Mouse (Mus musculus) MEL (cell line): ENCODE results near the gene Pef1. TPM values are rescaled to one million over a fixed set of nuclear protein-coding genes. Genes with fewer than 3 reads are reported as not detected.

Source experiments
- DNase-seq: peaks from one replicate; pipeline ENCODE4 v3.0.0; 2011; ENCODE audit warnings: low read depth, low spot score
- H3K27ac ChIP-seq: 2 replicates; pipeline ENCODE4 v1.5.1; 2012; ENCODE audit warnings: low read depth, mild to moderate bottlenecking, control low read depth, low read length, moderate library complexity; ENCODE audit not compliant: control insufficient read depth
- H3K27me3 ChIP-seq, 2 experiments: fragments of 150-350 bp in 1 of 2; sonication (generic) in 1 of 2; 2 replicates each; pipeline ENCODE4 v1.6.1; 2012; ENCODE audit warnings: low read length in 2 of 2, mild to moderate bottlenecking in 2 of 2, improper control_type of control experiment in 1 of 2, moderate library complexity in 1 of 2; ENCODE audit not compliant: insufficient read depth in 2 of 2, control insufficient read depth in 1 of 2
- H3K36me3 ChIP-seq, 2 experiments: 2 replicates each; pipeline ENCODE4 v1.6.1; 2012 to 2014; ENCODE audit warnings: low read length in 2 of 2, improper control_type of control experiment in 1 of 2, inconsistent platforms in 1 of 2, mild to moderate bottlenecking in 1 of 2; ENCODE audit not compliant: insufficient read depth in 2 of 2, control insufficient read depth in 1 of 2
- H3K4me1 ChIP-seq, 2 experiments: fragments of 150-350 bp in 1 of 2; sonication (generic) in 1 of 2; 2 replicates each; pipeline ENCODE4 v1.6.1; 2012; ENCODE audit warnings: low read length in 2 of 2, improper control_type of control experiment in 1 of 2, mild to moderate bottlenecking in 1 of 2; ENCODE audit not compliant: insufficient read depth in 2 of 2, control insufficient read depth in 1 of 2
- H3K4me3 ChIP-seq, 2 experiments: fragments of 150-350 bp in 1 of 2; sonication (generic) in 1 of 2; 2 replicates each; pipeline ENCODE4 v1.5.1; 2012; ENCODE audit warnings: low read depth in 2 of 2, low read length in 2 of 2, mild to moderate bottlenecking in 2 of 2, moderate library complexity in 2 of 2, control low read depth in 1 of 2, improper control_type of control experiment in 1 of 2; ENCODE audit not compliant: control insufficient read depth in 1 of 2, insufficient read depth in 1 of 2
- H3K79me2 ChIP-seq: 2 replicates; pipeline ENCODE4 v1.6.1; 2012; ENCODE audit warnings: mild to moderate bottlenecking, low read length, moderate library complexity; ENCODE audit not compliant: control insufficient read depth, poor library complexity, insufficient read depth
- H3K9ac ChIP-seq: 2 replicates; pipeline ENCODE4 v1.6.1; 2012; ENCODE audit warnings: low read depth, mild to moderate bottlenecking, control low read depth, low read length, moderate library complexity; ENCODE audit not compliant: control insufficient read depth, poor library complexity, severe bottlenecking
- H3K9me3 ChIP-seq: fragments of 150-350 bp; sonication (generic); replicated peaks from 2 replicates; pipeline ENCODE4 v1.6.1; 2012; ENCODE audit warnings: mild to moderate bottlenecking, low read length, improper control_type of control experiment, moderate library complexity; ENCODE audit not compliant: insufficient read depth
- CHD2 ChIP-seq: IDR thresholded peaks from 2 replicates; pipeline ENCODE4 v1.6.1; 2011; ENCODE audit warnings: low read length, improper control_type of control experiment
- CTCF ChIP-seq, 3 experiments: IDR thresholded peaks in 2 of 3; conservative IDR thresholded peaks in 1 of 3; 2 replicates each; pipeline ENCODE4 v1.5.1; 2011 to 2012; ENCODE audit warnings: low read length in 3 of 3, low read depth in 2 of 3, mild to moderate bottlenecking in 2 of 3, improper control_type of control experiment in 1 of 3, inconsistent platforms in 1 of 3, mixed read lengths in 1 of 3, moderate library complexity in 1 of 3; ENCODE audit not compliant: control insufficient read depth in 1 of 3, insufficient read depth in 1 of 3, poor library complexity in 1 of 3, severe bottlenecking in 1 of 3
- E2F4 ChIP-seq: IDR thresholded peaks from 2 replicates; pipeline ENCODE4 v1.6.1; 2011; ENCODE audit warnings: low read depth, low read length, improper control_type of control experiment, borderline replicate concordance
- ETS1 ChIP-seq: IDR thresholded peaks from 2 replicates; pipeline ENCODE4 v1.6.1; 2012; ENCODE audit warnings: low read depth, mild to moderate bottlenecking, inconsistent platforms, low read length, improper control_type of control experiment, moderate library complexity
- GATA1 ChIP-seq: IDR thresholded peaks from 2 replicates; pipeline ENCODE4 v1.6.1; 2011; ENCODE audit warnings: low read depth, low read length, improper control_type of control experiment
- MAFK ChIP-seq: IDR thresholded peaks from 2 replicates; pipeline ENCODE4 v1.6.1; 2011; ENCODE audit warnings: low read depth, mild to moderate bottlenecking, low read length, improper control_type of control experiment, borderline replicate concordance
- MAX ChIP-seq: IDR thresholded peaks from 2 replicates; pipeline ENCODE4 v1.6.1; 2011; ENCODE audit warnings: low read length, improper control_type of control experiment
- MAZ ChIP-seq: IDR thresholded peaks from 2 replicates; pipeline ENCODE4 v1.6.1; 2012; ENCODE audit warnings: low read depth, mild to moderate bottlenecking, inconsistent platforms, low read length, improper control_type of control experiment
- MXI1 ChIP-seq: IDR thresholded peaks from 2 replicates; pipeline ENCODE4 v1.6.1; 2011; ENCODE audit warnings: mild to moderate bottlenecking, low read depth, low read length, improper control_type of control experiment
- MYB ChIP-seq: IDR thresholded peaks from 2 replicates; pipeline ENCODE4 v1.6.1; 2011; ENCODE audit warnings: mild to moderate bottlenecking, low read depth, low read length, improper control_type of control experiment
- NRF1 ChIP-seq: IDR thresholded peaks from 2 replicates; pipeline ENCODE4 v1.6.1; 2014; ENCODE audit warnings: low read depth, mild to moderate bottlenecking, inconsistent platforms, low read length, improper control_type of control experiment, moderate library complexity; ENCODE audit not compliant: poor library complexity, insufficient read depth, severe bottlenecking
- POLR2AphosphoS5 ChIP-seq: IDR thresholded peaks from 2 replicates; pipeline ENCODE4 v1.6.1; 2012; ENCODE audit warnings: low read depth, borderline replicate concordance, mild to moderate bottlenecking, inconsistent platforms, low read length, moderate library complexity, mixed read lengths
- RAD21 ChIP-seq: IDR thresholded peaks from 2 replicates; pipeline ENCODE4 v1.6.1; 2011; ENCODE audit warnings: mild to moderate bottlenecking, low read depth, low read length, improper control_type of control experiment
- RCOR1 ChIP-seq: IDR thresholded peaks from 2 replicates; pipeline ENCODE4 v1.6.1; 2012; ENCODE audit warnings: low read depth, mild to moderate bottlenecking, inconsistent platforms, low read length, improper control_type of control experiment
- SMC3 ChIP-seq: IDR thresholded peaks from 2 replicates; pipeline ENCODE4 v1.6.1; 2011; ENCODE audit warnings: low read depth, low read length, improper control_type of control experiment
- TBP ChIP-seq: IDR thresholded peaks from 2 replicates; pipeline ENCODE4 v1.8.0; 2011; ENCODE audit warnings: low read depth, low read length, improper control_type of control experiment
- USF1 ChIP-seq: IDR thresholded peaks from 2 replicates; pipeline ENCODE4 v1.6.1; 2014; ENCODE audit warnings: low read depth, mild to moderate bottlenecking, inconsistent platforms, low read length, improper control_type of control experiment, moderate library complexity
- USF2 ChIP-seq, 2 experiments: IDR thresholded peaks; 2 replicates each; pipeline ENCODE4 v1.6.1; 2011 to 2012; ENCODE audit warnings: improper control_type of control experiment in 2 of 2, low read length in 2 of 2, borderline replicate concordance in 1 of 2, inconsistent platforms in 1 of 2, low read depth in 1 of 2, mild to moderate bottlenecking in 1 of 2; ENCODE audit not compliant: insufficient read depth in 1 of 2
- ZC3H11A ChIP-seq: IDR thresholded peaks from 2 replicates; pipeline ENCODE4 v1.6.1; 2012; ENCODE audit warnings: low read depth, mild to moderate bottlenecking, inconsistent platforms, low read length, improper control_type of control experiment
- ZKSCAN1 ChIP-seq: IDR thresholded peaks from 2 replicates; pipeline ENCODE4 v1.6.1; 2012; ENCODE audit warnings: low read depth, mild to moderate bottlenecking, inconsistent platforms, low read length, improper control_type of control experiment, moderate library complexity
- ZMIZ1 ChIP-seq: IDR thresholded peaks from 2 replicates; pipeline ENCODE4 v1.6.1; 2012; ENCODE audit warnings: low read depth, mild to moderate bottlenecking, inconsistent platforms, low read length, improper control_type of control experiment, moderate library complexity
- polyA plus RNA-seq, 2 experiments: library from polyadenylated mRNA; stranded (reverse) in 1 of 2; unstranded in 1 of 2; fragments of >175 nt in 1 of 2; fragments of >200 nt in 1 of 2; gene quantifications; 2 replicates each; pipeline versions ENCODE4 v1.2.1 to v1.2.4; 2012; ENCODE audit warnings: low replicate concordance in 2 of 2, low read depth in 1 of 2; ENCODE audit not compliant: insufficient read length in 2 of 2, insufficient read depth in 1 of 2, missing spikeins in 1 of 2
- total RNA-seq: library from RNA; depleted of rRNA; stranded (reverse); fragments of 300-350 nt; gene quantifications from 2 replicates; pipeline ENCODE4 v1.2.3, GENCODE M21; 2012

The Pef1 gene
- total and polyA plus RNA-seq, 3 experiments: 27.3 to 49.8 TPM; not detected in 1

DNA sequence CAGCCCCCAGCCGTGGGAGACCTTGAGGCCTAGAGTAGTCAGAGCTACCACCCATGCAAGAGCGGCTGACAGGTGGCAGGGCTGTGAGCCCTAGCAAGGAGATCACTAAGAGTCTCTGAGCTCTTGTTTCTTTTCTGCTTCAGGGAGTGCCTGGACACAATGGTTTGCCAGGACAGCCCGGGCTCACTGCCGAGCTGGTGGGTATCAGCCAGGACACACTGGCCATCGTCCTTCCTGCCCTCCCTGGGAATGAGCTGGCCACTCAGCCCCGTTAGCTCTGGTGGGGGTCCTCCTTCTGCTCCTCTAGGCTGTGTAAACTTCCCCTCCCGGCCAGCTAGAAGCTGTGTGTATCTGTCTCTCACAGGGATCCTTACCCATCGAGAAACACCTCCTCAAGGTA, 25.5 kb upstream of the Pef1 start:
- Histone ChIP-seq H3K27me3 (peaks cover 0 to 2% of the 10 kb centered on the region in 2 experiments; a peak in 3 of 4 replicates), H3K79me2 (no peaks in the 10 kb centered on the region), H3K9ac (no peak overlapping the region), H3K36me3 (peaks cover 0 to 2% of the 10 kb centered on the region in 2 experiments; a peak in 1 of 4 replicates), H3K4me1 (peaks cover 0 to 8% of the 10 kb centered on the region in 2 experiments; a peak in 2 of 4 replicates), H3K9me3 (no peaks in the 10 kb centered on the region), H3K27ac (no peak overlapping the region), H3K4me3 (no peak overlapping the region)
- DNase-seq: no peak
- no peak for TF ChIP-seq ZMIZ1
- no peak for TF ChIP-seq GATA1
- TF ChIP-seq RAD21: no peak
- TF ChIP-seq E2F4: no peak
- TF ChIP-seq SMC3: no peak
- TF ChIP-seq POLR2AphosphoS5: no peak
- no peak for TF ChIP-seq CTCF (IDR thresholded peaks at IDR 0.05 in 2 of 3, conservative IDR thresholded peaks at IDR 0.05 in 1 of 3; ENCODE audit: control insufficient read depth in 1 of 3, insufficient read depth in 1 of 3, low read depth in 2 of 3, low read length in 3 of 3, poor library complexity in 1 of 3, severe bottlenecking in 1 of 3)
- no peak for TF ChIP-seq USF1
- TF ChIP-seq NRF1: no peak
- TF ChIP-seq CHD2: no peak
- no peak for TF ChIP-seq USF2 (IDR thresholded peaks at IDR 0.05; ENCODE audit: borderline replicate concordance in 1 of 2, insufficient read depth in 1 of 2, low read depth in 1 of 2, low read length in 2 of 2)

DNA sequence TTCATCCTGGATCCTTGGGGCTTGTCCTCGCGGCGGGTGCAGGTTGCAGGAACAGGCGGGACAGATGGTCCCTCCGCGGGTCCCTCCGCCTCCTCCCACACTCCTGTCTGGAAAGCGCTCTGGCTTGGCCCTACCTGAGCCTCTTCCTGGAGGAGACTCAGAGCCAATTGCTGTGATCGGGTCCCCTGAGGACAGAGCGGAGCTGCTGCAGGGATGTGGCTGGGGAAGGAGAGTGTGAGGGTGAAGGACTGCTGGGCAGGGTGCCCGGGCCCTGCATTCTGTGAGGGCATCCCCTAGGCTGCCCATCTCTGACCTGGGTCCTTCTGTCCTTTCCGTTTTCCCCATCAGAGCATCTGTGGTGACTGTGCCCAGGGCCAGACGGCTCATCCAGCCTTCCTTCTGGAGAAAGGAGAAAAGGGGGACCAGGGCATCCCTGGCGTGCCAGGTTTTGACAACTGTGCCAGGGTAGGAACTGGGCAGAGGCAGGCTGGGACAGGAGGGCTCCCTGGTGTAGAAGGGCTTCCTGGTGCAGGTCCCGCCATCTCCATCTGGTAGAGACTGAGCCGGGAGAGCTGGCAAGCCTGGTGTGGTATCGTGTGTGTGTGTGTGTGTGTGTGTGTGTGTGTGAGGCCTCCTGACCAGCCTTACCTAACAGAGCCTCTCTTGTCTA, 23.4 kb upstream of the Pef1 start:
- no peak overlapping the region for H3K27ac ChIP-seq
- H3K27me3 ChIP-seq: peaks cover 0 to 2% of the 10 kb centered on the region in 2 experiments; a peak in 3 of 4 replicates
- no peaks in the 10 kb centered on the region for H3K9me3 ChIP-seq
- H3K4me1 ChIP-seq: no peaks in the 10 kb centered on the region
- no peak for DNase-seq
- no peak overlapping the region for H3K9ac ChIP-seq
- no peaks in the 10 kb centered on the region for H3K36me3 ChIP-seq
- H3K4me3 ChIP-seq: no peak overlapping the region
- H3K79me2 ChIP-seq: no peaks in the 10 kb centered on the region
- TF ChIP-seq ETS1 (no peak), USF1 (no peak), TBP (no peak), NRF1 (no peak), MAFK (no peak), MXI1 (no peak), ZKSCAN1 (no peak), CTCF (IDR thresholded peaks at IDR 0.05 in 2 of 3, conservative IDR thresholded peaks at IDR 0.05 in 1 of 3; ENCODE audit: control insufficient read depth in 1 of 3, insufficient read depth in 1 of 3, low read depth in 2 of 3, low read length in 3 of 3, poor library complexity in 1 of 3, severe bottlenecking in 1 of 3) (no peak), MAX (no peak), ZC3H11A (no peak), MAZ (no peak), RCOR1 (no peak), MYB (no peak), USF2 (IDR thresholded peaks at IDR 0.05; ENCODE audit: borderline replicate concordance in 1 of 2, insufficient read depth in 1 of 2, low read depth in 1 of 2, low read length in 2 of 2) (no peak)
